Mouse (Mus musculus): ENCODE measurements at regions not wholly inside any gene's neighbourhood (a gene's known extent, or its start where the extent isn't known, plus 50 kb on each side); places are given as distances from the start of the nearest gene placed in this dataset.

- no peak overlapping the region for H3K9ac ChIP-seq (ENCODE audit: low read depth, low read length)
- no peak overlapping the region for H3K4me3 ChIP-seq (ENCODE audit: low read depth, low read length)
- no peaks in the 10 kb centered on the region for H3K4me1 ChIP-seq (ENCODE audit: control insufficient read depth, low read depth, low read length)
- H3K4me2 ChIP-seq (ENCODE audit: low read depth, low read length): no peak overlapping the region
- H3K27me3 ChIP-seq (ENCODE audit: control insufficient read depth, insufficient read depth, low read depth, low read length): no peaks in the 10 kb centered on the region
- no peaks in the 10 kb centered on the region for H3K36me3 ChIP-seq (ENCODE audit: control insufficient read depth, insufficient read depth)
- ATAC-seq (ENCODE audit: low read depth): no peak
- no peaks in the 10 kb centered on the region for H3K9me3 ChIP-seq (replicated peaks; ENCODE audit: control insufficient read depth, low read length)
- 45% methylated on average over 1 of the region's 1 CpGs for WGBS (ENCODE audit: insufficient replicate concordance)
- H3K27ac ChIP-seq (ENCODE audit: low read length): no peak overlapping the region
Measured at GRCm38 (mm10) chr8:31518903-31519302, 1909.6 kb upstream of the 5930422O12Rik start.

GRCm38 (mm10) chr8:31520991-31521448, 1907.5 kb upstream of the 5930422O12Rik start:
- 37% methylated on average over 2 of the region's 2 CpGs for WGBS (ENCODE audit: insufficient replicate concordance)
- Histone ChIP-seq H3K27ac (ENCODE audit: low read length) (no peak overlapping the region), H3K4me3 (ENCODE audit: low read depth, low read length) (no peak overlapping the region), H3K4me1 (ENCODE audit: control insufficient read depth, low read depth, low read length) (no peaks in the 10 kb centered on the region), H3K9ac (ENCODE audit: low read depth, low read length) (no peak overlapping the region), H3K4me2 (ENCODE audit: low read depth, low read length) (no peak overlapping the region), H3K36me3 (ENCODE audit: control insufficient read depth, insufficient read depth) (no peaks in the 10 kb centered on the region), H3K27me3 (ENCODE audit: control insufficient read depth, insufficient read depth, low read depth, low read length) (no peaks in the 10 kb centered on the region), H3K9me3 (replicated peaks; ENCODE audit: control insufficient read depth, low read length) (no peaks in the 10 kb centered on the region)
- ATAC-seq (ENCODE audit: low read depth): peak; percentile 21; the same call in 1 of the 2 replicates

- no peak overlapping the region for H3K4me2 ChIP-seq (ENCODE audit: low read depth, low read length)
- ATAC-seq (ENCODE audit: low read depth): no peak
- H3K27ac ChIP-seq (ENCODE audit: low read length): no peak overlapping the region
- WGBS (ENCODE audit: insufficient replicate concordance): 51% methylated on average over 5 of the region's 5 CpGs
- H3K27me3 ChIP-seq (ENCODE audit: control insufficient read depth, insufficient read depth, low read depth, low read length): no peaks in the 10 kb centered on the region
- H3K36me3 ChIP-seq (ENCODE audit: control insufficient read depth, insufficient read depth): no peaks in the 10 kb centered on the region
- no peak overlapping the region for H3K4me3 ChIP-seq (ENCODE audit: low read depth, low read length)
- H3K9ac ChIP-seq (ENCODE audit: low read depth, low read length): no peak overlapping the region
- H3K9me3 ChIP-seq (replicated peaks; ENCODE audit: control insufficient read depth, low read length): no peaks in the 10 kb centered on the region
- no peaks in the 10 kb centered on the region for H3K4me1 ChIP-seq (ENCODE audit: control insufficient read depth, low read depth, low read length)
Measured at GRCm38 (mm10) chr8:31525071-31525470, 1903.4 kb upstream of the 5930422O12Rik start.

GRCm38 (mm10) chr8:31539251-31539650, 1889.3 kb upstream of the 5930422O12Rik start:
- Histone ChIP-seq H3K4me2 (ENCODE audit: low read depth, low read length) (no peak overlapping the region), H3K36me3 (ENCODE audit: control insufficient read depth, insufficient read depth) (no peaks in the 10 kb centered on the region), H3K9me3 (replicated peaks; ENCODE audit: control insufficient read depth, low read length) (no peaks in the 10 kb centered on the region), H3K4me3 (ENCODE audit: low read depth, low read length) (no peak overlapping the region), H3K4me1 (ENCODE audit: control insufficient read depth, low read depth, low read length) (no peaks in the 10 kb centered on the region), H3K9ac (ENCODE audit: low read depth, low read length) (no peak overlapping the region), H3K27ac (ENCODE audit: low read length) (no peak overlapping the region), H3K27me3 (ENCODE audit: control insufficient read depth, insufficient read depth, low read depth, low read length) (no peaks in the 10 kb centered on the region)
- no peak for ATAC-seq (ENCODE audit: low read depth)
- 61% methylated on average over 3 of the region's 3 CpGs for WGBS (ENCODE audit: insufficient replicate concordance)

GRCm38 (mm10) chr8:31541646-31542045, 1886.9 kb upstream of the 5930422O12Rik start:
- H3K27ac ChIP-seq (ENCODE audit: low read length): no peak overlapping the region
- H3K4me2 ChIP-seq (ENCODE audit: low read depth, low read length): no peak overlapping the region
- 9% methylated on average over 4 of the region's 4 CpGs for WGBS (ENCODE audit: insufficient replicate concordance)
- H3K4me1 ChIP-seq (ENCODE audit: control insufficient read depth, low read depth, low read length): no peaks in the 10 kb centered on the region
- no peaks in the 10 kb centered on the region for H3K27me3 ChIP-seq (ENCODE audit: control insufficient read depth, insufficient read depth, low read depth, low read length)
- H3K9me3 ChIP-seq (replicated peaks; ENCODE audit: control insufficient read depth, low read length): no peaks in the 10 kb centered on the region
- H3K4me3 ChIP-seq (ENCODE audit: low read depth, low read length): no peak overlapping the region
- no peak for ATAC-seq (ENCODE audit: low read depth)
- H3K9ac ChIP-seq (ENCODE audit: low read depth, low read length): no peak overlapping the region
- no peaks in the 10 kb centered on the region for H3K36me3 ChIP-seq (ENCODE audit: control insufficient read depth, insufficient read depth)

- H3K4me1 ChIP-seq (ENCODE audit: control insufficient read depth, low read depth, low read length): no peaks in the 10 kb centered on the region
- H3K9me3 ChIP-seq (replicated peaks; ENCODE audit: control insufficient read depth, low read length): no peaks in the 10 kb centered on the region
- no peak for ATAC-seq (ENCODE audit: low read depth)
Measured at GRCm38 (mm10) chr8:31574136-31574535, 1854.4 kb upstream of the 5930422O12Rik start.

GRCm38 (mm10) chr8:31576129-31576528, 1852.4 kb upstream of the 5930422O12Rik start:
- no peak overlapping the region for H3K9ac ChIP-seq (ENCODE audit: low read depth, low read length)
- no peak for ATAC-seq (ENCODE audit: low read depth)
- no peaks in the 10 kb centered on the region for H3K9me3 ChIP-seq (replicated peaks; ENCODE audit: control insufficient read depth, low read length)
- no peak overlapping the region for H3K4me3 ChIP-seq (ENCODE audit: low read depth, low read length)
- no peak overlapping the region for H3K4me2 ChIP-seq (ENCODE audit: low read depth, low read length)
- no peak overlapping the region for H3K27ac ChIP-seq (ENCODE audit: low read length)
- H3K4me1 ChIP-seq (ENCODE audit: control insufficient read depth, low read depth, low read length): no peaks in the 10 kb centered on the region
- 48% methylated on average over 2 of the region's 2 CpGs for WGBS (ENCODE audit: insufficient replicate concordance)
- no peaks in the 10 kb centered on the region for H3K27me3 ChIP-seq (ENCODE audit: control insufficient read depth, insufficient read depth, low read depth, low read length)
- no peaks in the 10 kb centered on the region for H3K36me3 ChIP-seq (ENCODE audit: control insufficient read depth, insufficient read depth)

More at GRCm38 (mm10) chr8:31574136-31574535, 1854.4 kb upstream of the 5930422O12Rik start:
- H3K27ac ChIP-seq (ENCODE audit: low read length): no peak overlapping the region
- no peaks in the 10 kb centered on the region for H3K27me3 ChIP-seq (ENCODE audit: control insufficient read depth, insufficient read depth, low read depth, low read length)
- H3K36me3 ChIP-seq (ENCODE audit: control insufficient read depth, insufficient read depth): no peaks in the 10 kb centered on the region
- no peak overlapping the region for H3K4me2 ChIP-seq (ENCODE audit: low read depth, low read length)
- no peak overlapping the region for H3K9ac ChIP-seq (ENCODE audit: low read depth, low read length)
- no peak overlapping the region for H3K4me3 ChIP-seq (ENCODE audit: low read depth, low read length)

- ATAC-seq (ENCODE audit: low read depth): no peak
- no peak overlapping the region for H3K4me3 ChIP-seq (ENCODE audit: low read depth, low read length)
- no peak overlapping the region for H3K4me2 ChIP-seq (ENCODE audit: low read depth, low read length)
- no peaks in the 10 kb centered on the region for H3K4me1 ChIP-seq (ENCODE audit: control insufficient read depth, low read depth, low read length)
- no peaks in the 10 kb centered on the region for H3K27me3 ChIP-seq (ENCODE audit: control insufficient read depth, insufficient read depth, low read depth, low read length)
- no peak overlapping the region for H3K27ac ChIP-seq (ENCODE audit: low read length)
- H3K36me3 ChIP-seq (ENCODE audit: control insufficient read depth, insufficient read depth): no peaks in the 10 kb centered on the region
- H3K9me3 ChIP-seq (replicated peaks; ENCODE audit: control insufficient read depth, low read length): no peaks in the 10 kb centered on the region; the same call in 1 of the 2 replicates
- no peak overlapping the region for H3K9ac ChIP-seq (ENCODE audit: low read depth, low read length)
- 70% methylated on average over 1 of the region's 1 CpGs for WGBS (ENCODE audit: insufficient replicate concordance)
Measured at GRCm38 (mm10) chr8:31584661-31585060, 1843.8 kb upstream of the 5930422O12Rik start.

GRCm38 (mm10) chr8:31599536-31599935, 1829.0 kb upstream of the 5930422O12Rik start:
- no peak overlapping the region for H3K9ac ChIP-seq (ENCODE audit: low read depth, low read length)
- no peaks in the 10 kb centered on the region for H3K9me3 ChIP-seq (replicated peaks; ENCODE audit: control insufficient read depth, low read length)
- H3K27me3 ChIP-seq (ENCODE audit: control insufficient read depth, insufficient read depth, low read depth, low read length): no peaks in the 10 kb centered on the region
- no peak for ATAC-seq (ENCODE audit: low read depth)
- no peak overlapping the region for H3K4me3 ChIP-seq (ENCODE audit: low read depth, low read length)
- no peak overlapping the region for H3K4me2 ChIP-seq (ENCODE audit: low read depth, low read length)
- H3K27ac ChIP-seq (ENCODE audit: low read length): no peak overlapping the region
- no peaks in the 10 kb centered on the region for H3K4me1 ChIP-seq (ENCODE audit: control insufficient read depth, low read depth, low read length)
- 61% methylated on average over 5 of the region's 5 CpGs for WGBS (ENCODE audit: insufficient replicate concordance)
- H3K36me3 ChIP-seq (ENCODE audit: control insufficient read depth, insufficient read depth): no peaks in the 10 kb centered on the region
